Mouse (Mus musculus) megakaryocyte, embryonic 14.5 days (primary cell): ENCODE data around the gene Fam47e.

Experiments
- FLI1 ChIP-seq: IDR thresholded peaks from 2 replicates; pipeline ENCODE4 v1.6.1; 2012; ENCODE audit warnings: low read length, inconsistent platforms, mixed read lengths
- GATA1 ChIP-seq: IDR thresholded peaks from 3 replicates; pipeline ENCODE4 v1.6.1; 2012; ENCODE audit warnings: mixed read lengths, low read length, inconsistent platforms, borderline replicate concordance

DNA sequence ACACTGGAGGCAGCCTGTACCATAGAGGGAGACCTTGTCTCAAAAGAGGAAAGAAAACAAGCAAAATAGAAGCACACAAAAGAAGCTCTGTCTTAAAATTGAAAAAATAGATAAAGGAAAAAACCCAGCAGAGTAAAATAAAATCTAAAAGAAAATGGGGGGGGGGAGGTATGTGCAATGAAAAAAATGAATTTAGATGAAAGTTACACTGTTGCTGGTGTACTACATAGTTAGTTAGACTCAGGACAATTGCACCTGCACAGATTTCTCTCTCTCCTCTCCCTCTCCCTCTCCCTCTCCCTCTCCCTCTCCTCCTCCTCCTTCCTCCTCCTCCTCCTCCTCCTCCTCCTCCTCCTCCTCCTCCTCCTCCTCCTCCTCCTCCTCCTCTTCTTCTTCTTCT lies 48.1 kb upstream of the Fam47e start, which contains the start of gene Scarb2:
- TF ChIP-seq GATA1 (no peak), FLI1 (no peak)
